Mouse (Mus musculus): ENCODE results near the gene Fxyd7. TPM values are rescaled to one million over a fixed set of nuclear protein-coding genes. Genes with fewer than 3 reads are reported as not detected.

Gene Fxyd7
- polyA plus RNA-seq, 1 experiment from 2014 or later = 1.5 TPM

GRCm38 (mm10) chr7:31055354-31055824, 4.1 kb upstream of the Fxyd7 start:
- 9% methylated on average over 10 of the region's 10 CpGs for WGBS
- Histone ChIP-seq H3K36me3 (no peaks in the 10 kb centered on the region), H3K4me1 (peaks cover 61% of the 10 kb centered on the region), H3K4me3 (peak overlapping the region; percentile 52), H3K9me3 (no peaks in the 10 kb centered on the region), H3K27ac (peak overlapping the region; percentile 90), H3K27me3 (ENCODE audit: insufficient read depth, poor library complexity, severe bottlenecking) (peaks cover 44% of the 10 kb centered on the region)
- peak; percentile 89 for DNase-seq (ENCODE audit: low spot score)

DNA sequence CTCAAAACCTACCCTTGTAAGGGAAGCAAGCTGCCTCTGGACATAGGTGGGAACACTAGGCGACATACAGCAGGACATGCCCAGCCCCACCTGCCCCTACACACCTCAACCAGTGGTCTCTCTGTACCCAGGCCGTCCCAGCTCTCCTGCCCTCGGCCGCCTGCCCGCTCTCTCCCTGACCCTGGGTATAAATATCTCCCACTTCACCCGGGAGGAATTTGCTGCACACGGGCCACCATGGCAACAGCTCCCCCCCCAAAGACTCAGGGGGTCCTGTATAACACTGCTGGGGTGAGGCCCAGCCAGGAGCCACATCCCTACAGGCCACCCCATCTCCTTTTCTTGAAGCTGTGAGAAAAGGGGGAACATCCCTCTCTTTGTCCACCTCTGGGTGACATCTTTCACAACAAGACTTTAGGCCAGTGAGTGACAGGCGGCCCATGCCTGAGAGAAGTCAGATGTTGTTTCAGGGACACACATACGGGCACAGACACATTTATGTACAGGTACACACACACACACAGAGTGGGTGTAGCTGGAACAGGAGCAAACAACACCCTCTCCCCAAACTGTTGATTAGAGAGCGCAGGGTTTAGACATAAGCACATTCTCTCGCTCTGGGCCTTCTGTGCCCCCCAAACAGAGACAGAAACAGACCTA, 3.5 kb upstream of the Fxyd7 start:
- Histone ChIP-seq H3K4me1 (peaks cover 67% of the 10 kb centered on the region), H3K9me3 (no peaks in the 10 kb centered on the region), H3K4me3 (peak overlapping the region; percentile 52), H3K27me3 (ENCODE audit: insufficient read depth, poor library complexity, severe bottlenecking) (peaks cover 50% of the 10 kb centered on the region), H3K27ac (peak overlapping the region; percentile 90), H3K36me3 (no peaks in the 10 kb centered on the region)
- no peak for DNase-seq (ENCODE audit: low spot score)
- 36% methylated on average over 11 of the region's 11 CpGs for WGBS

GRCm38 (mm10) chr7:31053882-31054447, 2.7 kb upstream of the Fxyd7 start:
- WGBS = 23% methylated on average over 10 of the region's 10 CpGs
- Histone ChIP-seq H3K27me3 (ENCODE audit: insufficient read depth, poor library complexity, severe bottlenecking) (peaks cover 58% of the 10 kb centered on the region), H3K9me3 (no peaks in the 10 kb centered on the region), H3K27ac (peak overlapping the region; percentile 90), H3K4me3 (peak overlapping the region; percentile 52), H3K4me1 (peaks cover 63% of the 10 kb centered on the region), H3K36me3 (no peaks in the 10 kb centered on the region)
- DNase-seq (ENCODE audit: low spot score) = no peak

GRCm38 (mm10) chr7:31052636-31053434, 1.6 kb upstream of the Fxyd7 start:
- Histone ChIP-seq H3K27ac (peak overlapping the region; percentile 90), H3K9me3 (no peaks in the 10 kb centered on the region), H3K36me3 (no peaks in the 10 kb centered on the region), H3K4me1 (peaks cover 63% of the 10 kb centered on the region), H3K4me3 (peak overlapping the region; percentile 52), H3K27me3 (ENCODE audit: insufficient read depth, poor library complexity, severe bottlenecking) (peaks cover 69% of the 10 kb centered on the region)
- WGBS = under 1% methylated on average over 34 of the region's 34 CpGs
- DNase-seq (ENCODE audit: low spot score) = peak; percentile 80

DNA sequence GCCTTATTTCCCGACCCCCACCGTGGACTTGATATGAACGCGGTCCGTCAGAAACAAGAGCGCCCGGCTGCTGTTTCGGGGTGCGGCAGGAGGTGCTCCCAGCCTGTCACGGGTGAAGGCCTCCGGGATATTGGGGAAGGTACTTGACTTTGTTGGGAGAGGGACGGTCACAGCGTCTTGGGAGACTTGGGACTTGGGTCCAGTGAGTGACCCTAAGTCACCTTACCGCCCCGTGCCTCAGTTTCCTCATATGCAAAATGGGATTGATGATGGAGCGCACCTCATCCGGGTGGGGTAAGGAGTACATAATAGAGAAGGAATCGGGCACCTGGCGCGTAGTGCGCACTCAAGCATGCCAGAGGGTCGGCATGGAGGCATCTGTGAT, 976 bp upstream of the Fxyd7 start:
- Histone ChIP-seq H3K36me3 (no peaks in the 10 kb centered on the region), H3K27ac (peak overlapping the region; percentile 90; the same call in 1 of the 2 replicates), H3K27me3 (ENCODE audit: insufficient read depth, poor library complexity, severe bottlenecking) (peaks cover 75% of the 10 kb centered on the region), H3K9me3 (no peaks in the 10 kb centered on the region), H3K4me3 (peak overlapping the region; percentile 52), H3K4me1 (peaks cover 63% of the 10 kb centered on the region)
- WGBS = 3% methylated on average over 22 of the region's 22 CpGs
- DNase-seq (ENCODE audit: low spot score) = no peak

- H3K9me3 ChIP-seq = no peaks in the 10 kb centered on the region
- peaks cover 81% of the 10 kb centered on the region for H3K27me3 ChIP-seq (ENCODE audit: insufficient read depth, poor library complexity, severe bottlenecking)
- H3K36me3 ChIP-seq = no peaks in the 10 kb centered on the region
- H3K27ac ChIP-seq = no peak overlapping the region
- H3K4me1 ChIP-seq = peaks cover 61% of the 10 kb centered on the region
- DNase-seq (ENCODE audit: low spot score) = no peak
- peak overlapping the region; percentile 52 for H3K4me3 ChIP-seq
- 4% methylated on average over 9 of the region's 9 CpGs for WGBS
Observed at GRCm38 (mm10) chr7:31050921-31051320, 346 bp downstream of the Fxyd7 start.

GRCm38 (mm10) chr7:31050487-31050886, 780 bp downstream of the Fxyd7 start:
- Histone ChIP-seq H3K27me3 (ENCODE audit: insufficient read depth, poor library complexity, severe bottlenecking) (peaks cover 83% of the 10 kb centered on the region), H3K36me3 (no peaks in the 10 kb centered on the region), H3K4me3 (no peak overlapping the region; the same call in 1 of the 2 replicates), H3K9me3 (no peaks in the 10 kb centered on the region), H3K4me1 (peaks cover 57% of the 10 kb centered on the region), H3K27ac (no peak overlapping the region)
- DNase-seq (ENCODE audit: low spot score) = no peak
- 8% methylated on average over 6 of the region's 6 CpGs for WGBS

GRCm38 (mm10) chr7:31049846-31050281, 1.4 kb downstream of the Fxyd7 start:
- no peak overlapping the region for H3K27ac ChIP-seq
- no peaks in the 10 kb centered on the region for H3K9me3 ChIP-seq
- no peaks in the 10 kb centered on the region for H3K36me3 ChIP-seq
- 4% methylated on average over 12 of the region's 15 CpGs for WGBS
- H3K4me1 ChIP-seq = peaks cover 51% of the 10 kb centered on the region
- DNase-seq (ENCODE audit: low spot score) = no peak
- peaks cover 89% of the 10 kb centered on the region for H3K27me3 ChIP-seq (ENCODE audit: insufficient read depth, poor library complexity, severe bottlenecking)
- H3K4me3 ChIP-seq = peak overlapping the region; percentile 42

- Histone ChIP-seq H3K4me1 (peaks cover 45% of the 10 kb centered on the region), H3K27me3 (ENCODE audit: insufficient read depth, poor library complexity, severe bottlenecking) (peaks cover 90% of the 10 kb centered on the region), H3K4me3 (no peak overlapping the region), H3K9me3 (no peaks in the 10 kb centered on the region), H3K36me3 (no peaks in the 10 kb centered on the region), H3K27ac (no peak overlapping the region)
- DNase-seq (ENCODE audit: low spot score) = no peak
- 20% methylated on average over 5 of the region's 5 CpGs for WGBS
Observed at GRCm38 (mm10) chr7:31049135-31049845, 2.0 kb downstream of the Fxyd7 start.

DNA sequence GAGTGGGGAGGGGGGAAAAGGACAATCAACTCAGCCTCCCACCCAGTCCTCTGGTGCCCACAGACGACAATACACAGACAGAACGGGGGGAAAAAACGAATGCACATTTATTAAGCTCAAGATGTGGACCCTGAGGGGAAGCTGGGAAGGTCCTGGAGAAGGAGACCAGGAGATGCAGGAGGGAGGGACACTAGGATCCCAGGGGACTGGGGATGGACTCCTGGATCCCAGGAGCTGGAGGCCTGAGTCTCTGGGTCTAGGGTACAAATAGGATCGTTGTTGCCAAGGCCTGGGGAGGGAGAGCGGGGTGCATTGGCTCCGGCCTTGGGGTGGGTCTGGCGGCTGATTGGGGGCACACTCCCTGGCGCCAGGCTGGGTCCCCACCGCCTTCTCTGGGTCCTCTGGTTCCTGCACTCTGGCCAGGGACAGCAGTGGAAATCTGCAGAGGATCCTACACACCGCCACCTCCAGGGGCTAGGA, 8.8 kb downstream of the Fxyd7 start, which contains the start of gene Fxyd5:
TSS of gene Fxyd5 (minus strand) at position 51 of the 480 bp plus-strand sequence.
- Histone ChIP-seq H3K27ac (peak within 1 kb of the TSS; percentile 73), H3K4me1 (peaks cover 14% of the 10 kb centered on the region)

GRCm38 (mm10) chr7:31041662-31042315, 9.5 kb downstream of the Fxyd7 start:
- Histone ChIP-seq H3K9me3 (no peaks in the 10 kb centered on the region), H3K27me3 (ENCODE audit: insufficient read depth, poor library complexity, severe bottlenecking) (peaks cover 59% of the 10 kb centered on the region), H3K4me1 (peaks cover 14% of the 10 kb centered on the region), H3K4me3 (peak overlapping the region; percentile 53), H3K27ac (peak overlapping the region; percentile 73), H3K36me3 (no peaks in the 10 kb centered on the region)
- DNase-seq (ENCODE audit: low spot score) = no peak
- WGBS = 6% methylated on average over 28 of the region's 28 CpGs

More for the DNA sequence above, 8.8 kb downstream of the Fxyd7 start, which contains the start of gene Fxyd5:
- peak within 1 kb of the TSS; percentile 53 for H3K4me3 ChIP-seq
- H3K27me3 ChIP-seq (ENCODE audit: insufficient read depth, poor library complexity, severe bottlenecking) = peaks cover 66% of the 10 kb centered on the region
- no peaks in the 10 kb centered on the region for H3K36me3 ChIP-seq
- WGBS = 38% methylated on average over 10 of the region's 10 CpGs
- H3K9me3 ChIP-seq = no peaks in the 10 kb centered on the region
- no peak for DNase-seq (ENCODE audit: low spot score)

DNA sequence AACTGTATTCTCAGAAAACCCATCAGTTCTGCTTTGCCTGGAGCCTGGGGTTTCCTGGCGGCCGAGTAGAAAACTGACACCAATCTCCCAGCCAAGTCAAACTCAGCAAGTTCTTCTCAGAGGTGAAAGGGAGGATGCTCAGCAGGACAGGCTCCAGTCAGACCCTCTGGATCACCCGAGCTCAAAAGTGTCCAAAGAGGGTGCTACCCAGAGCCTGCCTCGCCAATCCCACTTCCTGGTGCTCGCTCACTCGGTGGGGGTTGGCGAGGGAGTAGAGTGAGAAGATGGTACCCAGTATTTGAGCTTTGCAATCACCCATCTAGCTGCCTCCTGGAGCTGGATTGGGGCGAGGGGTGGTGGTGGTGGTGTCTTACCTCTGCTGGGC, 10.3 kb downstream of the Fxyd7 start:
- Histone ChIP-seq H3K9me3 (no peaks in the 10 kb centered on the region), H3K27ac (no peak overlapping the region), H3K27me3 (ENCODE audit: insufficient read depth, poor library complexity, severe bottlenecking) (peaks cover 58% of the 10 kb centered on the region), H3K4me3 (peak overlapping the region; percentile 53; the same call in 1 of the 2 replicates), H3K36me3 (no peaks in the 10 kb centered on the region), H3K4me1 (peaks cover 14% of the 10 kb centered on the region)
- no peak for DNase-seq (ENCODE audit: low spot score)
- WGBS = 31% methylated on average over 8 of the region's 8 CpGs
